Mouse (Mus musculus) spleen, postnatal 36 days (tissue): ENCODE measurements around the gene Mpped1.

Experiments
- DNase-seq, 2 experiments: peaks; one replicate each; pipeline ENCODE4 v3.0.0; 2022; ENCODE audit warnings: low spot score in 2 of 2, mixed read lengths in 1 of 2

The Mpped1 gene

GRCm38 (mm10) chr15:83779387-83779786, at the start of gene Mpped1:
Gene Mpped1 (plus strand): TSS chr15:83779467.
- no peak for DNase-seq

GRCm38 (mm10) chr15:83740676-83741422, 38.4 kb upstream of the Mpped1 start:
- DNase-seq = no peak

GRCm38 (mm10) chr15:83742018-83742417, 37.2 kb upstream of the Mpped1 start:
- no peak for DNase-seq

- no peak for DNase-seq
Observed at GRCm38 (mm10) chr15:83746311-83746710, 33.0 kb upstream of the Mpped1 start.

GRCm38 (mm10) chr15:83748986-83749385, 30.3 kb upstream of the Mpped1 start:
- no peak for DNase-seq

GRCm38 (mm10) chr15:83749436-83749835, 29.8 kb upstream of the Mpped1 start:
- no peak for DNase-seq

- DNase-seq = no peak
Observed at GRCm38 (mm10) chr15:83756742-83757141, 22.5 kb upstream of the Mpped1 start.

- DNase-seq = no peak
Observed at GRCm38 (mm10) chr15:83758958-83759357, 20.3 kb upstream of the Mpped1 start.

GRCm38 (mm10) chr15:83760683-83761082, 18.6 kb upstream of the Mpped1 start:
- no peak for DNase-seq

- no peak for DNase-seq
Observed at GRCm38 (mm10) chr15:83761512-83761911, 17.8 kb upstream of the Mpped1 start.

GRCm38 (mm10) chr15:83765388-83766029, 13.8 kb upstream of the Mpped1 start:
- no peak for DNase-seq

- no peak for DNase-seq
Observed at GRCm38 (mm10) chr15:83771346-83772053, 7.8 kb upstream of the Mpped1 start.

- no peak for DNase-seq
Observed at GRCm38 (mm10) chr15:83772460-83772859, 6.8 kb upstream of the Mpped1 start.

- DNase-seq = no peak
Observed at GRCm38 (mm10) chr15:83772953-83773352, 6.3 kb upstream of the Mpped1 start.

GRCm38 (mm10) chr15:83774922-83775321, 4.3 kb upstream of the Mpped1 start:
- no peak for DNase-seq

- DNase-seq = no peak
Observed at GRCm38 (mm10) chr15:83776265-83777000, 2.8 kb upstream of the Mpped1 start.

- DNase-seq = no peak
Observed at GRCm38 (mm10) chr15:83777476-83777875, 1.8 kb upstream of the Mpped1 start.

- no peak for DNase-seq
Observed at GRCm38 (mm10) chr15:83779855-83780740, 831 bp downstream of the Mpped1 start.

- DNase-seq = no peak
Observed at GRCm38 (mm10) chr15:83781304-83781703, 2.0 kb downstream of the Mpped1 start.

GRCm38 (mm10) chr15:83782284-83782683, 3.0 kb downstream of the Mpped1 start:
- DNase-seq = no peak

GRCm38 (mm10) chr15:83784772-83785171, 5.5 kb downstream of the Mpped1 start:
- no peak for DNase-seq
